Mouse (Mus musculus): Measurements from ENCODE around the gene Ubn1.

DNA sequence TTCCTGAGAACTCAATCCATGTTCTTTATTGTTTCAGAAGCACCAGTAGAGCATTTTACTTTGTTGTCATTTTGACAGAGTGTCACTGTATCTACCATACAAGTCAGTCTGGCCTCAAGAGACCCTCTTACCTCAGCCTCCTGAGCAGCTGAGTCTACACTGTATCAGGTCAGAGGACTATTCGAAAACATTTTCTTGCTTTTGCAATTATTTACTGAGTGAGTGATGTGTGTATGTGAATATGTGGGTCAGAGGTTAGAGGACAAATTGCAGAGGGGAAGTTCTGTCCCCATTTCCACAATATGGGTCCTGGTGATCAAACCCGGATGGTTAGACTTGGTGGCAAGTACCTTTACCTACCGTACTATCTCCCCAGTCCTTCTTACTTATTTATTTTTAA lies 25.8 kb upstream of the Ubn1 start:
- no peak for TF ChIP-seq POLR2A (IDR thresholded peaks at IDR 0.05; ENCODE audit: extremely low read depth, insufficient read depth, low read length)
- no peak for TF ChIP-seq CTCF (IDR thresholded peaks at IDR 0.05; ENCODE audit: low read depth, low read length)
